18 mouse cellular contexts compared by ENCODE assay signal in genomic region chr7:120746821-120747220, GRCm38 (mm10). TPM values are rescaled to one million over a fixed set of nuclear protein-coding genes. Genes with fewer than 3 reads are reported as not detected.
DNase-seq lines count a peak whose midpoint lies in the region; ATAC-seq and TF ChIP-seq lines count a peak whose summit lies in the region.
"Had no signal": no experiment of that assay in that cellular context is flagged by ENCODE, and none has a peak within 500 bp of the region (broad histone marks: within the 10 kb centered on the region; RNA-seq: fewer than 3 reads in every experiment).

No protein-coding gene starts in this region.

- no peaks in the 10 kb centered on the region for H3K36me3 ChIP-seq in heart, embryonic 12.5 days
- H3K36me3 ChIP-seq in kidney, adult 2 months (ENCODE audit: control insufficient read depth, insufficient read depth, low read length): no peaks in the 10 kb centered on the region
- no peaks in the 10 kb centered on the region for H3K36me3 ChIP-seq in testis, adult 2 months (ENCODE audit: control insufficient read depth, insufficient read depth, low read length)
- H3K36me3 ChIP-seq: embryonic facial prominence, embryonic 10.5 days; hindbrain, embryonic 15.5 days had no signal

- H3K4me3 ChIP-seq in gastrocnemius, adult 2 months: no peak overlapping the region
- H3K4me3 ChIP-seq in heart, embryonic 12.5 days: no peak overlapping the region
- H3K4me3 ChIP-seq in kidney, adult 2 months (ENCODE audit: insufficient read depth, low read depth, low read length): no peak overlapping the region
- H3K4me3 ChIP-seq in testis, adult 2 months (ENCODE audit: control insufficient read depth, low read depth, low read length): no peak overlapping the region
- H3K4me3 ChIP-seq: embryonic facial prominence, embryonic 10.5 days; hindbrain, embryonic 15.5 days had no signal

- WGBS in heart, embryonic 12.5 days: 80% methylated on average over 5 of the region's 5 CpGs
- 87% methylated on average over 5 of the region's 5 CpGs for WGBS in kidney, adult 2 months

- H3K27me3 ChIP-seq in heart, embryonic 12.5 days (replicated peaks): no peaks in the 10 kb centered on the region
- H3K27me3 ChIP-seq in kidney, adult 2 months (replicated peaks; ENCODE audit: control insufficient read depth, insufficient read depth, low read length): no peaks in the 10 kb centered on the region
- H3K27me3 ChIP-seq in testis, adult 2 months (ENCODE audit: control insufficient read depth, insufficient read depth, low read length): no peaks in the 10 kb centered on the region
- H3K27me3 ChIP-seq: hindbrain, embryonic 15.5 days had no signal

- no peak overlapping the region for H3K9ac ChIP-seq in heart, embryonic 12.5 days
- H3K9ac ChIP-seq: hindbrain, embryonic 15.5 days had no signal

- H3K4me2 ChIP-seq in heart, embryonic 12.5 days: no peak overlapping the region
- H3K4me2 ChIP-seq: hindbrain, embryonic 15.5 days had no signal

- 0 out of 2 replicates have a peak, but pooled peaks cover 2% of the 10 kb centered on the region for H3K9me3 ChIP-seq in heart, embryonic 12.5 days (replicated peaks)
- H3K9me3 ChIP-seq: embryonic facial prominence, embryonic 10.5 days; hindbrain, embryonic 15.5 days had no signal

- DNase-seq in gastrocnemius, adult 2 months: no peak
- DNase-seq in gastrocnemius, postnatal 25 days: no peak
- no peak for DNase-seq in heart, postnatal 4 days
- DNase-seq in kidney, adult 2 months: no peak
- no peak for DNase-seq in kidney, postnatal 25 days
- DNase-seq in testis, postnatal 14 days (ENCODE audit: low spot score): no peak
- DNase-seq: adrenal gland, postnatal 14 days; cerebellum, adult 18-20 months; cerebellum, postnatal 10 days; gastrocnemius, postnatal 10 days; kidney, adult 8-10 months had no signal

- 0 out of 2 replicates have a peak overlapping the region, but pooled peaks have one; percentile 12 for H3K27ac ChIP-seq in gastrocnemius, adult 2 months
- 0 out of 2 replicates have a peak overlapping the region, but pooled peaks have one; percentile 6 for H3K27ac ChIP-seq in heart, embryonic 12.5 days (ENCODE audit: poor library complexity, severe bottlenecking)
- H3K27ac ChIP-seq in kidney, adult 2 months (ENCODE audit: insufficient read depth, low read depth, low read length): peak overlapping the region; percentile 52
- H3K27ac ChIP-seq in testis, adult 2 months (ENCODE audit: control insufficient read depth, insufficient read depth, low read depth, low read length): peak overlapping the region; percentile 6; the same call in 1 of the 2 replicates
- H3K27ac ChIP-seq: embryonic facial prominence, embryonic 10.5 days; hindbrain, embryonic 15.5 days had no signal

- intact Hi-C loops in gastrocnemius, adult 2 months (cut with DNase I): no loop called here

- ATAC-seq in heart, embryonic 12.5 days (ENCODE audit: insufficient number of reproducible peaks, low FRiP score): no peak
- ATAC-seq: forebrain, embryonic 14.5 days; intestine, embryonic 16.5 days had no signal

- no peak for TF ChIP-seq CTCF in gastrocnemius, adult 2 months (IDR thresholded peaks at IDR 0.05)
- no peak for TF ChIP-seq CTCF in kidney, adult 2 months (conservative IDR thresholded peaks at IDR 0.05; ENCODE audit: insufficient read depth, insufficient read length, low read depth, low read length)
- no peak for TF ChIP-seq CTCF in testis, adult 2 months (IDR thresholded peaks at IDR 0.05; ENCODE audit: control insufficient read depth, insufficient read depth, insufficient replicate concordance, low read depth, low read length)

- no peaks in the 10 kb centered on the region for H3K4me1 ChIP-seq in heart, embryonic 12.5 days (replicated peaks)
- no peaks in the 10 kb centered on the region for H3K4me1 ChIP-seq in kidney, adult 2 months (ENCODE audit: control insufficient read depth, insufficient read depth, low read length)
- H3K4me1 ChIP-seq in testis, adult 2 months (ENCODE audit: control insufficient read depth, insufficient read depth, low read length): peaks cover 3% of the 10 kb centered on the region
- H3K4me1 ChIP-seq: embryonic facial prominence, embryonic 10.5 days; hindbrain, embryonic 15.5 days had no signal

- TF ChIP-seq POLR2A in kidney, adult 2 months (IDR thresholded peaks at IDR 0.05; ENCODE audit: low read depth, low read length): no peak
- TF ChIP-seq POLR2A in testis, adult 2 months (IDR thresholded peaks at IDR 0.05; ENCODE audit: control insufficient read depth, low read depth, low read length): no peak

RNA-seq across cellular contexts. Expression of gene Vwa3a, which starts 7.7 kb away (rescaled TPM):
- total RNA-seq in gastrocnemius, adult 2 months (2021): 1 to 10 TPM in 1 of 2 experiments, under 1 TPM in 1; 0.48 to 1.1 TPM
- under 1 TPM; 0.51 to 0.72 TPM for total RNA-seq in gastrocnemius, postnatal 25 days (2021)
- 0.98 and 1.3 TPM in 2 replicates for polyA plus RNA-seq in heart, embryonic 12.5 days (2016; fragmentation: Nextera tagmentation; extraction: Ambion mirVana)
- 1 to 10 TPM; 1.1 to 1.4 TPM for total RNA-seq in heart, postnatal 4 days (2021)
- 0.53 and 0.77 TPM in 2 replicates for polyA plus RNA-seq in kidney, adult 2 months (2012; rRNA removed)
- 85.4 and 105 TPM in 2 replicates for polyA plus RNA-seq in testis, adult 2 months (2012; rRNA removed)
- total RNA-seq: MEL had no signal
